Mouse (Mus musculus): Measurements from ENCODE around the gene Pknox1. TPM values are rescaled to one million over a fixed set of nuclear protein-coding genes. Genes with fewer than 3 reads are reported as not detected.

The Pknox1 gene
- polyA plus RNA-seq, 1 experiment = 15.2 TPM

GRCm38 (mm10) chr17:31565141-31566056 is 865 bp downstream of the Pknox1 start:
- no peaks in the 10 kb centered on the region for H3K36me3 ChIP-seq (ENCODE audit: control insufficient read depth, insufficient read depth, low read length)
- TF ChIP-seq CTCF (IDR thresholded peaks at IDR 0.05; ENCODE audit: extremely low read depth, insufficient read length, insufficient replicate concordance, low read depth, low read length) = no peak
- TF ChIP-seq POLR2A (IDR thresholded peaks at IDR 0.05; ENCODE audit: low read depth, low read length) = peak; percentile 3; the same call in 1 of the 2 replicates
- no peaks in the 10 kb centered on the region for H3K27me3 ChIP-seq (ENCODE audit: control insufficient read depth, insufficient read depth, low read length)
- under 1% methylated on average over 86 of the region's 88 CpGs for WGBS
- peak overlapping the region; percentile 100 for H3K4me3 ChIP-seq (ENCODE audit: low read depth, low read length)
- H3K4me1 ChIP-seq (ENCODE audit: control insufficient read depth, insufficient read depth, insufficient read length, low read length) = peaks cover 6% of the 10 kb centered on the region; the same call in 1 of the 2 replicates
- H3K27ac ChIP-seq (ENCODE audit: insufficient read depth, low read depth, low read length) = peak overlapping the region; percentile 81

GRCm38 (mm10) chr17:31566276-31566675 is 1.7 kb downstream of the Pknox1 start:
- 76% methylated on average over 6 of the region's 6 CpGs for WGBS
- no peaks in the 10 kb centered on the region for H3K27me3 ChIP-seq (ENCODE audit: control insufficient read depth, insufficient read depth, low read length)
- no peak overlapping the region for H3K27ac ChIP-seq (ENCODE audit: insufficient read depth, low read depth, low read length)
- H3K4me3 ChIP-seq (ENCODE audit: low read depth, low read length) = no peak overlapping the region
- peaks cover 6% of the 10 kb centered on the region; the same call in 1 of the 2 replicates for H3K4me1 ChIP-seq (ENCODE audit: control insufficient read depth, insufficient read depth, insufficient read length, low read length)
- TF ChIP-seq POLR2A (IDR thresholded peaks at IDR 0.05; ENCODE audit: low read depth, low read length) (no peak), CTCF (IDR thresholded peaks at IDR 0.05; ENCODE audit: extremely low read depth, insufficient read length, insufficient replicate concordance, low read depth, low read length) (no peak)
- no peaks in the 10 kb centered on the region for H3K36me3 ChIP-seq (ENCODE audit: control insufficient read depth, insufficient read depth, low read length)

GRCm38 (mm10) chr17:31569756-31570155 is 5.2 kb downstream of the Pknox1 start:
- H3K27ac ChIP-seq (ENCODE audit: insufficient read depth, low read depth, low read length) = no peak overlapping the region
- TF ChIP-seq POLR2A (IDR thresholded peaks at IDR 0.05; ENCODE audit: low read depth, low read length) (no peak), CTCF (IDR thresholded peaks at IDR 0.05; ENCODE audit: extremely low read depth, insufficient read length, insufficient replicate concordance, low read depth, low read length) (no peak)
- no peaks in the 10 kb centered on the region for H3K36me3 ChIP-seq (ENCODE audit: control insufficient read depth, insufficient read depth, low read length)
- 90% methylated on average over 1 of the region's 1 CpGs for WGBS
- H3K27me3 ChIP-seq (ENCODE audit: control insufficient read depth, insufficient read depth, low read length) = no peaks in the 10 kb centered on the region
- no peak overlapping the region for H3K4me3 ChIP-seq (ENCODE audit: low read depth, low read length)
- peaks cover 3% of the 10 kb centered on the region; the same call in 1 of the 2 replicates for H3K4me1 ChIP-seq (ENCODE audit: control insufficient read depth, insufficient read depth, insufficient read length, low read length)

- H3K4me1 ChIP-seq (ENCODE audit: control insufficient read depth, insufficient read depth, insufficient read length, low read length) = peaks cover 3% of the 10 kb centered on the region; the same call in 1 of the 2 replicates
- no peak for TF ChIP-seq POLR2A (IDR thresholded peaks at IDR 0.05; ENCODE audit: low read depth, low read length)
- TF ChIP-seq CTCF (IDR thresholded peaks at IDR 0.05; ENCODE audit: extremely low read depth, insufficient read length, insufficient replicate concordance, low read depth, low read length) = no peak
- H3K27ac ChIP-seq (ENCODE audit: insufficient read depth, low read depth, low read length) = no peak overlapping the region
- no peaks in the 10 kb centered on the region for H3K27me3 ChIP-seq (ENCODE audit: control insufficient read depth, insufficient read depth, low read length)
- WGBS = 76% methylated on average over 9 of the region's 9 CpGs
- no peak overlapping the region for H3K4me3 ChIP-seq (ENCODE audit: low read depth, low read length)
- H3K36me3 ChIP-seq (ENCODE audit: control insufficient read depth, insufficient read depth, low read length) = no peaks in the 10 kb centered on the region
Observed at GRCm38 (mm10) chr17:31570321-31570925, 5.9 kb downstream of the Pknox1 start.

- Histone ChIP-seq H3K36me3 (ENCODE audit: control insufficient read depth, insufficient read depth, low read length) (no peaks in the 10 kb centered on the region), H3K4me3 (ENCODE audit: low read depth, low read length) (no peak overlapping the region), H3K27me3 (ENCODE audit: control insufficient read depth, insufficient read depth, low read length) (no peaks in the 10 kb centered on the region), H3K27ac (ENCODE audit: insufficient read depth, low read depth, low read length) (no peak overlapping the region), H3K4me1 (ENCODE audit: control insufficient read depth, insufficient read depth, insufficient read length, low read length) (no peaks in the 10 kb centered on the region; the same call in 1 of the 2 replicates)
- 87% methylated on average over 5 of the region's 5 CpGs for WGBS
- TF ChIP-seq POLR2A (IDR thresholded peaks at IDR 0.05; ENCODE audit: low read depth, low read length) (no peak), CTCF (IDR thresholded peaks at IDR 0.05; ENCODE audit: extremely low read depth, insufficient read length, insufficient replicate concordance, low read depth, low read length) (no peak)
Observed at GRCm38 (mm10) chr17:31571689-31572088, 7.2 kb downstream of the Pknox1 start.

GRCm38 (mm10) chr17:31574662-31575061 is 10.1 kb downstream of the Pknox1 start:
- H3K4me3 ChIP-seq (ENCODE audit: low read depth, low read length) = no peak overlapping the region
- no peaks in the 10 kb centered on the region for H3K4me1 ChIP-seq (ENCODE audit: control insufficient read depth, insufficient read depth, insufficient read length, low read length)
- no peaks in the 10 kb centered on the region for H3K36me3 ChIP-seq (ENCODE audit: control insufficient read depth, insufficient read depth, low read length)
- no peak overlapping the region for H3K27ac ChIP-seq (ENCODE audit: insufficient read depth, low read depth, low read length)
- H3K27me3 ChIP-seq (ENCODE audit: control insufficient read depth, insufficient read depth, low read length) = no peaks in the 10 kb centered on the region
- 80% methylated on average over 7 of the region's 7 CpGs for WGBS
- TF ChIP-seq POLR2A (IDR thresholded peaks at IDR 0.05; ENCODE audit: low read depth, low read length) = no peak
- TF ChIP-seq CTCF (IDR thresholded peaks at IDR 0.05; ENCODE audit: extremely low read depth, insufficient read length, insufficient replicate concordance, low read depth, low read length) = no peak
